Mouse (Mus musculus): Measurements from ENCODE around the gene Ace3. TPM values are rescaled to one million over a fixed set of nuclear protein-coding genes. Genes with fewer than 3 reads are reported as not detected.
A peak's percentile ranks its signal among the peaks of the same experiment; 100 is the strongest.

Gene Ace3
- total RNA-seq (2021) = not detected
- long read RNA-seq, experiment 1 = 0 reads
- long read RNA-seq, experiment 2 = 0 reads

DNA sequence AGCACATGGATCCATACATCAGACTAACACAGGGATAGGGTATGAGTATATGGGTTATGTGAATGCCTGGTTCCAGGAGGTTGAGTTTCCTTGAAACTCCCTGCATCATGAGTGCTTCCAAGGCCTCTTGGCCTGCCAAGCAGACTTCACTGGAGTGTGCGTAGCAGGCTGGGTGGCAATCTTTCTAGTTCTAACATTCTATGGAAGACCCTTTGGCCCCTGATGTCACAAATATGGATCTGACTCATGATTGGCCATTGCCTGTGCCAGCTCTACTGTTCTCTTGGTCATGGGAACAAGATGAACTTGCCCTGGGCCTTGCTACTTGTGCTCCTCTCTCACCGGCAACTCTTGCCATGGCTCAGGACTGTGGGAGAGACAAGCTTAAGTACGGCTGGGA lies at the start of gene Ace3:
Gene Ace3 (plus strand): TSS at position 301 of the 400 bp plus-strand sequence.
- no peak for DNase-seq

GRCm38 (mm10) chr11:105944770-105945672 lies 49.5 kb upstream of the Ace3 start:
- peak; percentile 45 for DNase-seq

DNA sequence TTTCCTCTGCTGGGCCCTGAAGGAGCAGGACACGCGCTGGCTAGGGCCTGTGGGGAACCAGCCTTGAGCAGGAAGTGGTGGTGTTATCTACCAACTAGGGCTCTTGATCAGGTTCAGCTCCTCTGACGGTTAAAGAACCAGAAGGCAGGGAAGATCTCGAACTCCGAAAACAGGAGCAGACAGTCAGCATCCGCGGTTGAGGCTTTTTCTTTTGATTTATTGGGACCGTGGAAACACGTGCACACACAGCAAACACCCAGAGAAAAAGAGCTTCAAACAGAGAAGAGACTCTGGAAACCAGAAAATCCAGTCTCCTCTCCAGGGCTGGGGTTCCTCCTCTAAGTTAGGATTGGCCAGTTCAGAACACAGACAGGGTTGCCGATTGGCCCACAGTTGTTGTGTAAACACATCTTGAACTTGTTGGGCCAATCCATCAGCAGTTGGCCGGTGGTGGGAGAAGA lies 47.8 kb upstream of the Ace3 start:
- DNase-seq = no peak

DNA sequence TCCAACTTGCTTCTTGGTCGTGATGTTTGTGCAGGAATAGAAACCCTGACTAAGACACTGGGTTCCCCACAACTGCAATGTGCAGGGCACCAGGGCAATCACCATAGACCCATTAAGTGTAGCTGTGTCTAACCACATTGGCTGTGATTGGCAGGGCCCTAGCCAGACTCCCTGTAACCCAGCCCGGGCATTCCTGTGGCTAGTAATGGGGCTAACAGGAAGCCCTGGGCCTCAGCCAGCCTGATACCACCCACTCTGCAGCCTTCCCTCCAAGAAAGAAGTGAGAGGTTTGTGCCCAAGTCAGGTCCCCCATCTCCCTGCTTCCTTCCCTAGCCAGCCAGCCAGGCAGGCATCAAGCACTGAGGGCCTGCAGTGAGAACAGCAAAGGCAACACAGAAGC lies 46.2 kb upstream of the Ace3 start:
- no peak for DNase-seq

GRCm38 (mm10) chr11:105950519-105950918 lies 44.0 kb upstream of the Ace3 start:
- no peak for DNase-seq

DNA sequence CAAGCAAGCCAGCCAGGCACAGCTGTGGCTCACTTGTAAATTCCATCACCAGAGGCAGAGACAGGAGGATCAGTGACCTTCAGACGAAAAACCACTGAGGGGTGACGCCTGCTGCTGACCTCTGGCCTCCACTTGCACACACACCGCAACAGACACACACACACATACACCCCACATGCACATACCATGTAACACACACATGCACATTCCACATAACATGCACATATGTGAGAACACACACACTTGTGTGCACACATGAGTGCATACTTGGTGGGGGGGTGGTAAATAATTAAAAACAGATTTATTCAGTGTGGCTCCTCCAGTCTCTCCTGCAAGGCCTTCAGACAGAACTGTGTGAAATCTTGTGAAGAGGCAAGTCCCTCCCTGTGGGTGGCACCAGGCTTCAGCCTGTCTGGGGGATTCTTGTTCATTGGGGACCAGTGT lies 42.9 kb upstream of the Ace3 start:
- DNase-seq = no peak

GRCm38 (mm10) chr11:105952111-105952510 lies 42.4 kb upstream of the Ace3 start:
- DNase-seq = no peak

- DNase-seq = no peak
Observed at GRCm38 (mm10) chr11:105952911-105953386, 41.5 kb upstream of the Ace3 start, which contains the start of gene Cyb561. Cyb561 (minus strand) TSS chr11:105953336.

DNA sequence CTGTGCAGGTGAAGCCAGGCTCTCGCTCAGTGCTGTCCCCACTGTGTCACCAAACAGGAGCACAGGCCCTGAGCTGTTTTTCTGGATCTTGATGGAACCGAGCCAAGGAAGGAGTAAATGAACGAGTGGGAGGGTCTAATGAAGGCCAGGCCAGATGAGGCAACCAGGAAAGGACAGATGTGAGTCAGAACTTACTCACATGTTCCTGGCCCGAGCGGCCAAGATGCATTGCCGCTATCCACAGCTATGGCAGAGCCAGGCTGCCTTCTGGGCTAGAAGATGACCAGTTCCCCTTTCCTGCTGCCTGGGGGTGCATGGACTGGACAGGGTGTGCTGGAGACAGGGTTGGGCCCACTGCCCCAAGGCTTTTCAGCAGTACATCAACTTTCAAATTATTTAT lies 41.1 kb upstream of the Ace3 start:
- DNase-seq = peak; percentile 74

DNA sequence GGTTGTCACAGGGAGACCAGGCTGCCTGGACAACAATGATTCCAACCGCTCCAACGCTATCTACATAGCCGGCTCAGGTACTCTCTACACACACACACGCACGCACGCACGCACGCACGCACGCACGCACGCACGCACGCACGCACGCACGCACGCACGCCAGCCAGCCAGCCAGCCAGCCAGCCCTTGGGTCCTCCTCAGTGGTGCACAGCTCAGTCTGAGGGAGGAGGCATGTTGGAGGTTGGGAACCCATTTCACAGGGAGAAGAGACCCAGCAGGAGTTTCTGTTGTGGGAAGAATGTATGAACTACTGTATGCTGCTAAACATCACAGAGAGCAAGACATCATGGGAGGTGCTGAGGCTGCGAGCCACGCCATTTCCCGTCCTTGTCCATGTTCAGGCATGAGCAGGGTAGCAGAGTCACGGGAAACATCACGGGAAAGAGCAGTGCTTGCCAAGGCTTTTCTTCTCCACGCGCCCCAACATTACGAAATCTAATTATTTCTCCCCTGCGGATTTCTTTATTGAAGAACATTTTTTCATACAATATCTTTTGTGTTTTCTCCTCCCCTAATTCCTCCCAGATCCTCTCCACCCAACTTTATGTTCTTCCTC lies 38.6 kb upstream of the Ace3 start:
- no peak for DNase-seq

DNA sequence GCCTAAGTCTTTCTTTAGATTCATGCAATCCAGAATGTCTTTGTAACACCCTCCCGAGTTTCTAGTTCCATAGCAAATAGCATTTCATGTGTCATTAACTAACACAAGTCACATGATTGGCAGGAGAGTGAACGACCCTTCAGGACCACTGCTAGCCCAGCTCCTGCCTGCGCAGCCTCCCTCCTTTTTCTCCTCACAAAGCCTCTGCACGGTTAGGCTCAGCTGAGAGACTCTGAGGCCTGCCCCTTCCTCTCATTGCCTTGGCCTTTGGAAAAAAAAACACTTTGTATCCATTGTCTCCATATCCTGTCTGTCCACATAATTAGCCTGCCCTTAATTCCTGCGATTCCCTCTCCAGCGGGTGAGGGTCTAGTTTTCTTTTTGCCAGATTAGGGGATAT lies 37.0 kb upstream of the Ace3 start:
- DNase-seq = no peak

GRCm38 (mm10) chr11:105958566-105958965 lies 35.9 kb upstream of the Ace3 start:
- DNase-seq = no peak

DNA sequence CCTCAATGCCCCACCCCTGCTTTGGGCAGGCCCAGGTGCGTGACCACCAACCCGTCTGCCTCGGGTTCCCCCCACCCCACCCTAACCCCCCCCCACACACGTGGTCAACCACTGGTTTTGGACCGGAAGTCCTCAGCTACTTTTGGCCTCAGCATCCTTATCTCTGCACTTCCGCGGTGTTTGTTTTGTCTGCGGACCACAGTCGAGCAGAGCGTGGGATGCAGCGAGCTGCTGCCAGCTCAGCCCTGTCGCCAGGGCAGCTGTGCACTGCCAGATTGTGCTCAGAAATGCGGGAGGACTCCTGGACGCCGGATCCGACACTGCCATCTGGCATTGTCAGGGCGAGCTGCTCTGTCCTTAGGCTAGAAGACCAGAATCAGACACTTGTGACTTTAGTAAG lies 35.1 kb upstream of the Ace3 start:
- no peak for DNase-seq

- DNase-seq = no peak
Observed at GRCm38 (mm10) chr11:105964691-105965090, 29.8 kb upstream of the Ace3 start.

- DNase-seq = no peak
Observed at GRCm38 (mm10) chr11:105966288-105966687, 28.2 kb upstream of the Ace3 start.

DNA sequence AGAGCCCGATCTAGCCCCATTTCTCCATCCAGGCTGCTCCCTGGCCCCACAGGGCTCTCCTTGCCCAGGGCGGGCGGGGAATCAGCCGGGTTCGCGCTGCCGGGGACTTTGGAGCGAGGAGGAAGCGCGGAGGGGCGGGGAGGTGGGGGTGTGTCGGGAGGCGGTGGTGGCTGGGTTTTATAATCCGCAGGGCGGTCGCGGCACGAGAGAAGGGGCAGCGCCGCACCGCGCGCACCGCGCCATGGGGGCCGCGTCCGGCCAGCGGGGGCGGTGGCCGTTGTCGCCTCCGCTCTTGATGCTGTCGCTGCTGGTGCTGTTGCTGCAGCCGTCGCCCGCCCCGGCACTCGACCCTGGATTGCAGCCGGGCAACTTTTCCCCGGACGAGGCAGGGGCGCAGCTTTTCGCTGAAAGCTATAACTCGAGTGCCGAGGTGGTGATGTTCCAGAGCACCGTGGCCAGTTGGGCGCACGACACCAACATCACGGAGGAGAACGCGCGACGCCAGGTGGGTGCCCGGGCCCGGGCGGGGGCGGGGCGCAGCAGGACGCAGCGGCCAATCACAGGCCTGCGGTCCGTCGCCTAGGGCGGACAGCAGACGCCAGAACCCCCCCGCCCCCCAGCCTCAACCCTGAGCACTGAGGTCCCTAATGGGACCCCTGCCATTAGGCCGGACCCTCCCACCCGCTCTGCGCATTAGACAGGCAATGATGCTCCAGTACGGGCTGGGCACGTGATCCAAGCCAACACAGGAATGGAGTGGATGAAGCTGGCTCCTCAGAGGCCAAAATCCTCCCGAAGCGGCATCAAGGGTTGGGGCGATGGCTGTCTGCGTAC lies 26.5 kb upstream of the Ace3 start, which contains the start of gene Ace:
Gene Ace (plus strand): TSS at position 205 of the 834 bp plus-strand sequence.
- peak; percentile 57 for DNase-seq

DNA sequence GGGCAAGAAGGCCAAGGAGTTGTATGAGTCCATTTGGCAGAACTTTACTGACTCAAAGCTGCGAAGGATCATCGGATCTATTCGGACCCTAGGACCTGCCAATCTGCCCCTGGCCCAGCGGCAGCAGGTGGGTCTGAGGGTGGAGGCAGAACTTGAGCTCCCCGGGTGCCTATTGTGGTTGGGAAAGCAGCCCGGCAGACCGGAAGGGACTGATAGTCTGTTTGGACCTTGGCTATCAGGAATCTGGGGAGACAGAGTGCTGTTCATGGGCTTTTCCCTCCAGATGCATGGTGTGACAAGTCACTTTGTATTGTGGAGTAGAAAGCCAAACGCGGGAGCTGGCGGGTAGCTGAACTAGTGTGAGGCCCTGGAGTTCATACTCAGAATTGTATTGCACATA lies 25.5 kb upstream of the Ace3 start:
- no peak for DNase-seq

DNA sequence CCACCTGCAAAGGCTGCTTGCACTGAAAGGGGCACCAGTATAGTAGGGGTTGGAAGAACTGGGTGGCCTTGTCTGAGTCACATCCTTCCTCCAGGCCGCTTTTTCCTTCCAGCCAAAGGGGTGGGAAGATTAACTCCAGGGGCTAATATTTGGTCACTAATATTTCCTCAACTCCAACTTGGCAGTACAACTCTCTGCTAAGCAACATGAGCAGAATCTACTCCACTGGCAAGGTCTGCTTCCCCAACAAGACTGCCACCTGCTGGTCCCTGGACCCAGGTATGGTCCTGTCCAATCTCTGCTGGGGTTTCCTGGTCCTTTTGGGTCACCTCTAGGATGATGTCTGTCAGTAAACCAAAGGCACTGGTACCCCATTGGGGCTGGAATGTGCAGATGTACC lies 25.0 kb upstream of the Ace3 start:
- peak; percentile 79 for DNase-seq

DNA sequence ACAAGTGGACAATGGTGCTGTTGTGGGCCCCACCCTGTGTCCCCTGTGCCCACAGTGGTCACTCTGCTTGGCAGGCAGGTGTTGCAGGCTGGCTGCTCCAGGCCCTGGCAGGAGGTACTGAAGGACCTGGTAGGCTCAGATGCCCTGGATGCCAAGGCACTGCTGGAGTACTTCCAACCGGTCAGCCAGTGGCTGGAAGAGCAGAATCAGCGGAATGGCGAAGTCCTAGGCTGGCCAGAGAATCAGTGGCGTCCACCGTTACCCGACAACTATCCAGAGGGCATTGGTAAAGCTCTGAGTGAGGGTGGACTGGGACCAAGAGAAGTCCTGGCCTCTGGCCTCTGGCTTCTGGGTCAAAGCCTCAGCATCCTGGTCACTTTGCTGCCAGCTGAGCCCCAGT lies 19.9 kb upstream of the Ace3 start:
- peak; percentile 54 for DNase-seq

DNA sequence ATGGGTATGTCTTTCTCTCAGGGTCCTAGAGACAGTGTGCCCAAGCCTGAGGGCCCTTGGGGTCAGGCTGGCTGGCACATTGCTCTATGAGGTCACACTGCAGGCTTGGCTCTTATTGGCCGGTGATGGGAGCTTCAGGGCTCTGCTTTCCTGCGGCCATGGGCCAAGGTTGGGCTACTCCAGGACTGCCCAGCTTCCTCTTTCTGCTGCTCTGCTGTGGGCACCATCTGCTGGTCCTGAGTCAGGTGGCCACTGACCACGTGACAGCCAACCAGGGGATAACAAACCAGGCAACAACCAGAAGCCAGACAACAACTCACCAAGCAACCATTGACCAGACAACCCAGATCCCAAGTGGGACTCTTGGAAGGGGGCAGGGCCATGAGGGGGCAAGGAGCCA lies 19.4 kb upstream of the Ace3 start:
- no peak for DNase-seq

DNA sequence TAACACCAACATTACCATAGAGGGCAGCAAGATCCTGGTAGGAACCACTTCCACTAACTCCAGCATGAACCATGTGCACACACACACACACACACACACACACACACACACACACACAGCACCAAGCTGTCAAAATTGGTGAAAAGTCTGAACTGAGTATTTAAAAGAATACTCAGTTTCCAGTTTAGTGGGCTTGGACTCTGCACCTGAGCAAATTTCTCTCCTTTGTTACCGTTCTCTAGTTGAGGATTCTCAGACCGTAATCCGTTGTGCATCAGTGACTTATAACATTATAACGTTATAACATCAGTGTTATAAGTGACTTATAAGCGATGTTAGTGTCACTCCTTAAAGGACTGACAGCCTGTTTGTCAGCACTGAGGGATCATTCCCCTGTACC lies 18.8 kb upstream of the Ace3 start:
- no peak for DNase-seq

DNA sequence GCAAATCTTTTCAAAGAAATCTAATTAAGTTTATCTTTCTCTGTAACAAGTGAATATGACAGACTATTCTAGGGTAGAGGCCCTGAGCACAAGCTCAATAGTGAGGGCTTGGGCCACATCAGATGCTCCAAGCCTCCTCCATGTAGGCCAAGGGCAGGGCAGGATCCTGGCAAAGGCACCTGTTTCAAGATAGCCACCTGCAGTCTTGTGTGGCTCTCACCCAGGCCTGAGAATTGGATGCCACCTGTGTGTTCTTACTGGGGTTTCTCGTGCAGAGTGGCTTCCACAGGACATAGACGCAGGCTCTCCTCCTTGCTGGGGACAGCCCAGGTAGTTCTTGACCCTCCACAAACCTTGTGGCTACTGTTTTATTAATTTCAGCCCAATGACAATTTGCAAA lies 16.2 kb upstream of the Ace3 start:
- DNase-seq = no peak

All from adrenal gland, postnatal 10 days (tissue).